Mouse (Mus musculus) heart, adult 2 months (tissue): ENCODE results near the gene Odf3.

ENCODE experiments used
- CTCF ChIP-seq: fragments of 200-600 bp; IDR thresholded peaks from 2 replicates; pipeline ENCODE4 v1.8.1; 2022; ENCODE audit warnings: antibody characterized with exemption, mild to moderate bottlenecking, moderate library complexity
- EP300 ChIP-seq: fragments of 200-500 bp; IDR thresholded peaks from 2 replicates; pipeline ENCODE4 v1.6.1; 2011; ENCODE audit warnings: low read depth, low read length, control low read depth; ENCODE audit not compliant: insufficient read depth
- POLR2A ChIP-seq: fragments of 200-500 bp; IDR thresholded peaks from 2 replicates; pipeline ENCODE4 v1.6.1; 2011; ENCODE audit warnings: mild to moderate bottlenecking, low read depth, low read length, control low read depth; ENCODE audit not compliant: insufficient read depth

- TF ChIP-seq CTCF (no peak), POLR2A (no peak), EP300 (no peak)
Measured at GRCm38 (mm10) chr7:140847755-140848580, at the start of gene Odf3.
